Mouse (Mus musculus) ES-E14 (cell line): ENCODE data around the gene Chd3.

Source experiments
- CHD2 ChIP-seq: IDR thresholded peaks from 2 replicates; pipeline ENCODE4 v1.6.1; 2014; ENCODE audit warnings: mild to moderate bottlenecking, low read depth, low read length, inconsistent platforms
- HCFC1 ChIP-seq: IDR thresholded peaks from 2 replicates; pipeline ENCODE4 v1.6.1; 2012; ENCODE audit warnings: low read length, inconsistent platforms, borderline replicate concordance; ENCODE audit not compliant: insufficient read depth
- MAFK ChIP-seq: IDR thresholded peaks from 2 replicates; pipeline ENCODE4 v1.6.1; 2014; ENCODE audit warnings: mild to moderate bottlenecking, low read depth, low read length, inconsistent platforms; ENCODE audit not compliant: insufficient read depth
- ZNF384 ChIP-seq: IDR thresholded peaks from 2 replicates; pipeline ENCODE4 v1.6.1; 2012; ENCODE audit warnings: low read depth, low read length, inconsistent platforms

GRCm38 (mm10) chr11:69372780-69373170, 3.6 kb upstream of the Chd3 start:
- TF ChIP-seq CHD2 (no peak), ZNF384 (no peak), HCFC1 (no peak), MAFK (no peak)
